Mouse (Mus musculus) midbrain, postnatal 0 days (tissue): ENCODE data around the gene Slc25a45. TPM values are rescaled to one million over a fixed set of nuclear protein-coding genes. Genes with fewer than 3 reads are reported as not detected.
A peak's percentile ranks its signal among the peaks of the same experiment; 100 is the strongest.

Experiments
- ATAC-seq: fragments of 200-750 bp; cut with Nextera tagmentation; 2 replicates; pipeline ENCODE4 v1.8.0; 2017; ENCODE audit warnings: moderate number of reproducible peaks, mild to moderate bottlenecking, moderate TSS enrichment, moderate library complexity; ENCODE audit not compliant: low FRiP score
- DNase-seq: peaks from one replicate; pipeline ENCODE4 v3.0.0-alpha.2; 2015; ENCODE audit warnings: low spot score
- H3K27ac ChIP-seq: fragments of 300-500 bp; sonication (generic); 2 replicates; pipeline ENCODE4 v1.5.1; 2014; ENCODE audit warnings: low read depth, mild to moderate bottlenecking, low read length, mixed read lengths
- H3K27me3 ChIP-seq: fragments of 300-500 bp; sonication (generic); 2 replicates; pipeline ENCODE4 v1.6.1; 2014; ENCODE audit warnings: low read length, control low read depth, mixed read lengths; ENCODE audit not compliant: insufficient read depth
- H3K36me3 ChIP-seq: fragments of 300-500 bp; sonication (generic); 2 replicates; pipeline ENCODE4 v1.6.1; 2014; ENCODE audit warnings: low read length, control low read depth, mixed read lengths; ENCODE audit not compliant: insufficient read depth
- H3K4me1 ChIP-seq: fragments of 300-500 bp; sonication (generic); 2 replicates; pipeline ENCODE4 v1.6.1; 2014; ENCODE audit warnings: mild to moderate bottlenecking, control low read depth, antibody characterized with exemption, low read length, mixed read lengths; ENCODE audit not compliant: insufficient read depth
- H3K4me2 ChIP-seq: fragments of 300-500 bp; sonication (generic); 2 replicates; pipeline ENCODE4 v1.6.1; 2014; ENCODE audit warnings: low read depth, mild to moderate bottlenecking, low read length, mixed read lengths; ENCODE audit not compliant: poor library complexity, severe bottlenecking
- H3K4me3 ChIP-seq: fragments of 300-500 bp; sonication (generic); 2 replicates; pipeline ENCODE4 v1.5.1; 2014; ENCODE audit warnings: low read depth, mild to moderate bottlenecking, low read length, moderate library complexity
- H3K9ac ChIP-seq: fragments of 300-500 bp; sonication (generic); replicated peaks from 2 replicates; pipeline ENCODE4 v1.6.1; 2014; ENCODE audit warnings: mild to moderate bottlenecking, low read length, moderate library complexity, mixed read lengths; ENCODE audit not compliant: poor library complexity, severe bottlenecking
- H3K9me3 ChIP-seq: fragments of 300-500 bp; sonication (generic); 2 replicates; pipeline ENCODE4 v1.6.1; 2016; ENCODE audit warnings: low read length, control low read depth
- CTCF ChIP-seq: IDR thresholded peaks from 2 replicates; pipeline ENCODE4 v1.5.1; 2016; ENCODE audit warnings: antibody characterized with exemption, mild to moderate bottlenecking
- WGBS: fragments of 180-500 bp; shearing (Covaris S2); extraction: QIAGEN DNeasy Blood & Tissue Kit; methylation state at CpG from one replicate; pipeline ENCODE4 v1.1.7; 2014; 5-methylcytosine and 5-hydroxymethylcytosine counted together
- polyA plus RNA-seq: library from polyadenylated mRNA; unstranded; fragments of >200 nt; fragmentation: Nextera tagmentation; extraction: Ambion mirVana; gene quantifications from 2 replicates; pipeline ENCODE4 v1.2.1, GENCODE M21; 2015
- total RNA-seq: library from RNA; depleted of rRNA; stranded (reverse); fragments of >200 nt; gene quantifications from 2 replicates; pipeline ENCODE4 v1.2.3, GENCODE M21; 2014

Gene Slc25a45
- total and polyA plus RNA-seq, 2 experiments from 2014 or later = 2.1 to 3.7 TPM

DNA sequence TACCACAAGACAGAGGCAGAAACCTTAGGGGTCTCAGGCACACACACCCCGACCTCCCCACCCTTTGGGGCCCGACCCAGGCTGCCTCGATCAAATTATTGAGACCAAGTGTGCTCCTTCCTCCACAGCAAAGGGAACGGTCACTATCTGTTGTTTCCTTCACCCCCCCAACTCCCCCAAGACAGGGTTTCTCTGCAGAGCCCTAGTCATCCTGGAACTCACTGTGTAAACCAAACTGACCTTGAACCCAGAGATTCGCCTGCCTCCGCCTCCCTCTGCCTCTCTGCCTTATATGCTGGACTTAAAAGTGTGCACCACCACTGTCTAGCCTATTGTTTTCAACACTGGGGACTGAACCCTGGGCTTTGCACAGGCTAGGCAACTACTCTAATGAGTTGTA lies 5.9 kb upstream of the Slc25a45 start:
- Histone ChIP-seq H3K4me3 (no peak overlapping the region), H3K4me1 (peaks cover 8% of the 10 kb centered on the region), H3K27ac (0 out of 2 replicates have a peak overlapping the region, but pooled peaks have one; percentile 12), H3K9me3 (no peaks in the 10 kb centered on the region), H3K9ac (0 out of 2 replicates have a peak overlapping the region, but pooled peaks have one; percentile 13), H3K36me3 (peaks cover 20% of the 10 kb centered on the region), H3K27me3 (no peaks in the 10 kb centered on the region), H3K4me2 (no peak overlapping the region)
- DNase-seq (no peak), ATAC-seq (no peak)
- 66% methylated on average over 6 of the region's 6 CpGs for WGBS
- no peak for TF ChIP-seq CTCF

DNA sequence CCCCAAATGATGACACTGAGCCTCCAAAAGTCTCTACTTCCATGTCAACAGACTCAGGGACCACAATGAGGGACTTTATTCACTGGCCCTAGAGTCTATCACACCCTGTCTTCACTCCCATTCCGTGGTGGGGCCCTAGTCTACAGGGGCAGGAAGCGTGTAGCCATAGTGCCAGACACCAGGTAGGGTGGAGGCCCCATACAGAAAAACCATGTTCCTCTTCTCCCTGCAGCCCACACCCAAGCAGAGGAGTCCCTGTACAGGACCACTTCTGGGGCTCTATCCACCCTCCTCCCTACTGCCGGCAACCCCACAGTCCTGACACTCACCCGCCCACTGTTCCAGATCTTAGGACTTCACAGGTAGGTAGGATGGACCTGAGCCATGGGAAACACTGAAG lies 5.1 kb upstream of the Slc25a45 start:
- ATAC-seq (no peak), DNase-seq (no peak)
- 94% methylated on average over 4 of the region's 4 CpGs for WGBS
- Histone ChIP-seq H3K9me3 (no peaks in the 10 kb centered on the region), H3K4me2 (no peak overlapping the region), H3K36me3 (peaks cover 18% of the 10 kb centered on the region), H3K27ac (no peak overlapping the region), H3K9ac (no peak overlapping the region), H3K4me3 (no peak overlapping the region), H3K4me1 (peaks cover 8% of the 10 kb centered on the region), H3K27me3 (no peaks in the 10 kb centered on the region)
- no peak for TF ChIP-seq CTCF

DNA sequence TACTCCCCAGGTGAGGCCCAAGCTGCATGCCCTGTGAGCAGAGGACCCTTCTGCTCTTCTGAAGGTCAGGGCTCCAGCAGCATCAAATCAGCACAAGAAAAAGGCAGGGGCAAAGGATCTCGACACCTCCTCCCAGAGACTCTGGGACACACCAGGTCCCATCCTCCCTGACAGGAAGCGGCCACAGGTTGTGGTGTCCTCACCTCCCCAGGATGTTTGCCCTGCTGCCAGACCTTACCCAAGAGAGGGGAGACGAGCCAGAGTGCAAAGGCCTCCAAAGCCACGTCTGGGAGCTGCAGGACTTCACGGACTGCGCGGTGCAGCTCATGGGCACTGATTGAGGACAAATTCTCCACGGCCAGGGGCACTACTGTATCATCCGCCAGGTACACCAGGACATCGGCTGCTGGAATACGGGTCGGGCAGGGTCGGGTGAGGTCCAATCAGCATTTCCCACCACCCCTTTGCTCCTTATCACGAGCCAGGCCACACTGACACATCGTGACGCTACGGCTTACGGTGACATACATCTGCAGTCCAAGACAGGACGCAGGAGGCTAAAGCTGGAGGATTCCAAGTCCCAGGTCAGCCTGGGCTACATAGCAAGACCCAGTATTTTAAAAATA lies 4.6 kb upstream of the Slc25a45 start:
- H3K4me3 ChIP-seq = no peak overlapping the region
- no peak overlapping the region; the same call in 1 of the 2 replicates for H3K9ac ChIP-seq
- no peak overlapping the region for H3K27ac ChIP-seq
- H3K4me2 ChIP-seq = no peak overlapping the region
- H3K27me3 ChIP-seq = no peaks in the 10 kb centered on the region
- H3K36me3 ChIP-seq = peaks cover 13% of the 10 kb centered on the region
- peaks cover 10% of the 10 kb centered on the region for H3K4me1 ChIP-seq
- ATAC-seq (no peak), DNase-seq (no peak)
- no peak for TF ChIP-seq CTCF
- no peaks in the 10 kb centered on the region for H3K9me3 ChIP-seq
- 94% methylated on average over 19 of the region's 19 CpGs for WGBS

DNA sequence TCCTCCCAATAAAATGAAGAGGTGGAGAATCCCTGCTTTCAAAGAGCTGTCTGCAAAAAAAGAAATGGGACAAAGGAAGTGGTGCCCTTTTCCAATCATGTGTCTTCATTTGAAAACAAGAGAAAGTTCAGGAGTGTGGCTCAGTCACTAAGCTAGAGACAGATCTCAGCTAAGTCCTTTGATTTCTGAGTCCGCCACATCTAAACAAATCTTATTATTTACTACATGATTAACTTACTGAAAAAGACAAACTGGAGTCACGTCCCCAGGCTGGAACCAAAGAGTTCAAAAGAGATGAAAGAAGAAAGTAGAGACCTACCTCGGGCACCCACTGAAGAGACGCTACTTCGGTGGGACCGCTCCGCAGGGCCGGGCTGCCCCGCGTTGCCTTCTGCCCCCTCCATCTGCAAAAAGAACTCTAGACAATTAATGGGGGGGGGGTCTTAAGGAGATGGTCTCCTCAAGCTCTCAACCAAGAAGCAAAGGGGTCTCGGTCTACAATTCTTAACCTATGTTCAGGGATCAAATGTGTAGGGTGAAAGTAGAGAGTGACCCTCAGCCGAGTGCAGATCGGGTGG lies 3.1 kb upstream of the Slc25a45 start:
- 9% methylated on average over 13 of the region's 13 CpGs for WGBS
- Histone ChIP-seq H3K4me3 (peak overlapping the region; percentile 76), H3K4me1 (peaks cover 10% of the 10 kb centered on the region), H3K27ac (no peak overlapping the region), H3K36me3 (peaks cover 7% of the 10 kb centered on the region), H3K27me3 (no peaks in the 10 kb centered on the region), H3K4me2 (peak overlapping the region; percentile 71), H3K9ac (peak overlapping the region; percentile 76), H3K9me3 (no peaks in the 10 kb centered on the region)
- DNase-seq = no peak
- no peak for TF ChIP-seq CTCF
- ATAC-seq = no peak

DNA sequence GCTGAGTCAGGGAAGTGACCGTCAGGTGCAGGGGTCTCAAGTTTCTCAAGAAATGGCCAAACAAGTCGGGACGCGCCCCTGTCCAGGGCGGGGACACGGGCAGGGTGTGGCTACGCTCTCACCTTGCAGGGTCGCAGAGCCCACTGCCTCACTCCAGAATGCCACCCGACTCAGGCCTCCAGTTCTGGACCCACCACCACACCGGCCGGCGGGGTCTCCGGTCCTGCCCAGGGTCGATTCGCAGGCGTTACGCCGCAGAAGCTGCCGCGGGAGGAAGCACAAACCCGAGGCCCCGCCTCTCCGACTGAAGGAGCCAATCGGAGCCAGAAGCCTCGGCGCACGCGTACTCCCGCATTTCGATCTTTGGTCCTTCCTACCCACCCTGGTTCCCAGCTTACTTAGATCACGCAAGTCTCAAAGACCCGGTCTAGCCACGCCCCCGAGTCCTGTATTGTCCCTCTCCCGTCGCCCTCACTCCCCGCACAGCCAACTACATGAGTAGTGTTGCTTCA lies 2.6 kb upstream of the Slc25a45 start, which contains the start of gene Frmd8:
Gene Frmd8 (minus strand): TSS at position 306 of the 512 bp plus-strand sequence.
- Histone ChIP-seq H3K36me3 (peaks cover 6% of the 10 kb centered on the region; the same call in 1 of the 2 replicates), H3K4me1 (peaks cover 10% of the 10 kb centered on the region), H3K9me3 (no peaks in the 10 kb centered on the region), H3K27ac (peak within 1 kb of the TSS; percentile 57), H3K4me3 (peak within 1 kb of the TSS; percentile 76), H3K27me3 (no peaks in the 10 kb centered on the region), H3K9ac (peak within 1 kb of the TSS; percentile 76), H3K4me2 (peak within 1 kb of the TSS; percentile 71)
- DNase-seq (peak; percentile 97), ATAC-seq (peak; percentile 86)
- no peak for TF ChIP-seq CTCF
- under 1% methylated on average over 37 of the region's 37 CpGs for WGBS

DNA sequence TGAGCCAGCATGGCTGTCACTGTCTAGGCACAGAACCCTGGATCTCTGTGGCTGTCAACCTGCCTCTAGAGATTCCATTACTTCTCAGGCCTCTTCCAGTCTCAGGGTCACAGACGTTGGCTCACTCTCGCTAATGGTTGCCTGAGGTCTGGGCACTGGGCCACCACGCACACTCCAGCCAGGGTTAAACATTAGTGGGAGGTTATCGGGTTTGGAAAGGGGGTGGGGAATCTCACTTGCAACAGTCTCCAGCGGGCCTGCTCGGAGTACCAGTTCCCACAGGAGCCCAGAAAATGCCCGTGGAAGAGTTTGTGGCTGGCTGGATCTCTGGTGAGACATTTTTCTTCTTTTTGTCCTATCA lies 734 bp downstream of the Slc25a45 start:
- TF ChIP-seq CTCF = no peak
- DNase-seq (no peak), ATAC-seq (no peak)
- Histone ChIP-seq H3K4me1 (peaks cover 10% of the 10 kb centered on the region; the same call in 1 of the 2 replicates), H3K9ac (peak overlapping the region; percentile 19; the same call in 1 of the 2 replicates), H3K27ac (no peak overlapping the region), H3K4me3 (no peak overlapping the region), H3K27me3 (no peaks in the 10 kb centered on the region), H3K4me2 (peak overlapping the region; percentile 15; the same call in 1 of the 2 replicates), H3K36me3 (no peaks in the 10 kb centered on the region), H3K9me3 (no peaks in the 10 kb centered on the region)
- WGBS = 74% methylated on average over 7 of the region's 7 CpGs
